Mouse (Mus musculus) G1E-ER4 (cell line): ENCODE measurements around the gene Iars2. TPM values are rescaled to one million over a fixed set of nuclear protein-coding genes. Genes with fewer than 3 reads are reported as not detected.

Experiments used
- GATA1 ChIP-seq: IDR thresholded peaks from one replicate; pipeline ENCODE4 v1.8.0; 2012; ENCODE audit warnings: low read length, inconsistent platforms
- polyA plus RNA-seq: library from polyadenylated mRNA; stranded (reverse); fragments of >175 nt; gene quantifications from 2 replicates; pipeline ENCODE4 v1.2.3, GENCODE M21; 2012

Iars2 gene
- polyA plus RNA-seq, 1 experiment = 14.0 TPM

DNA sequence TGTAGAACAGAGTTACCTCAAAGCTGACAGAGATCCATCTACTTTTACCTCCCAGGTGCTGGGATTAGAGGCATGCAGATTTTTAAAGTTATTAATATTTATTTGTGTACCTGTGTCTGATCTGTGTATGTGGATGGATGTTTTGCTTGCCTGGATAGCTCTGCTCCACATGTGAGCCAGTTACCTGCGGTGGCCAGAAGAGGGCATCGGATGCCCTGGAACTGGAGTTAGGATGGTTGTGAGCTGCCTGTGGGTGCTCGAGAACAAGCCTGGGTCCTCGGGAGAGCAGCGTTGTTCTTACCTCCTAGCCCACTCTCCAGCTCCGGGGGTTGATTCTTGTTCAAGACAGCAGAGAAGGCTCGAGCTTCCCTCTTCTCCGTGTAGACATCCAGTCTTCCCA lies 14.2 kb upstream of the Iars2 start:
- TF ChIP-seq GATA1 = no peak

GRCm38 (mm10) chr1:185342441-185342840 lies 13.2 kb upstream of the Iars2 start:
- TF ChIP-seq GATA1 = no peak

GRCm38 (mm10) chr1:185336535-185336934 lies 7.3 kb upstream of the Iars2 start:
- no peak for TF ChIP-seq GATA1

- TF ChIP-seq GATA1 = no peak
Measured at GRCm38 (mm10) chr1:185335231-185335765, 6.1 kb upstream of the Iars2 start.

GRCm38 (mm10) chr1:185334136-185334535 lies 4.9 kb upstream of the Iars2 start:
- TF ChIP-seq GATA1 = no peak

DNA sequence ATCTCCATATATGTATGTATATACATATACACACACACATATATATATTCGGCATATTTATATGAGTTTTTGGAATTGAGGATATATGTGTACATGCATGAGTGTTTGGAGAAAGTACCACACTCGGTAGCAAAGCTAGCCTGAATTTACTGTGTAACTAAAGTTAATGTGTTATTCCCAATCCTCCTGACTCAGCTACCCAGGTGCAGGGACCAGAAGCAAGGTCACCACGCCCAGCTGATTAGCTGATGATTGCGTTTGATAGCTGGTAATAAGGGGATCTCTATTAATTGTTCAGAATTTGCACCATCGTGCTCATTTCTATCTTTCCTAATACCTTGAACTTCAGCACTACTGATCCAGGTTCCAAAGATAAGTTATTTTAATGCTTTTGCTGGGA lies 4.5 kb upstream of the Iars2 start:
- TF ChIP-seq GATA1 = no peak

GRCm38 (mm10) chr1:185331983-185332430 lies 2.8 kb upstream of the Iars2 start, which contains the start of gene Bpnt1:
Gene Bpnt1 (plus strand): TSS chr1:185332149.
- TF ChIP-seq GATA1 = no peak

DNA sequence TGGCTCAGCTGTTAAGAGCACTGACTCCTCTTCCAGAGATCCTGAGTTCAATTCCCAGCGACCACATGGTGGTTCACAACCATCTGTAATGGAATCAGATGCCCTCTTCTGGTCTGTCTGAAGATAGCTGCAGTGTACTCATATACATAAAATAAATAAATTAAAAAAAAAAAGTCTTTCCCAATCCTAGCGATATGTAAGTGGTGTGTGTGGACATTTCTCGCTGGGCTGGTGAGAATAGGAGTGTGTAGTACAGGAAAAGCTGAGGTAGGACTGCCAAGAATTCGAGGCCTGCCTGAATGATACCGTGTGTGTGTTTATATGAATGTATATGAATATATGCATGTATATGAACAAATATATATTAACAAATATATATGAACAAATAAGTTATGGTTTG lies 2.2 kb upstream of the Iars2 start:
- no peak for TF ChIP-seq GATA1

- no peak for TF ChIP-seq GATA1
Measured at GRCm38 (mm10) chr1:185329851-185330250, 655 bp upstream of the Iars2 start.

GRCm38 (mm10) chr1:185315846-185316568 lies 13.2 kb downstream of the Iars2 start:
- no peak for TF ChIP-seq GATA1

GRCm38 (mm10) chr1:185314546-185314945 lies 14.7 kb downstream of the Iars2 start:
- no peak for TF ChIP-seq GATA1

- no peak for TF ChIP-seq GATA1
Measured at GRCm38 (mm10) chr1:185311949-185312348, 17.2 kb downstream of the Iars2 start.

DNA sequence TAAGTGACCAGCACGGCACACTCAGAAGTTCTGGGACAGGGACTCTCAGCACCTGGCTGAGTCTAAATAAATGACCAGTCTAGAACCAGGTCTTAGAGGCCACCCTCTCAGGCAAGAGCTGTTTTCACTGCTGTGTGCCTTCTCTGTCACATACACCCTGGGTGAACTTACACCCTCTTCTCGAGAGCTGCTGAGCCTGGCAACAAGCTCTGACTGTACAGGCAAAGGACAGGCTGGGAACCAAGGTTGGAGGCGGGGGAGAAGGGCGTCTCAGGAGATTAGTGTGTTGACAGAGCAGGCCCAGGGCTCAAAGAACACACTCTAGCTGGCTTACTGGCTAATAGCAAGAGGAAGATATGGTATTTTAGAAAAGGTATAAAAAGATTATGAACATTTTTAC lies 20.3 kb downstream of the Iars2 start:
- no peak for TF ChIP-seq GATA1

DNA sequence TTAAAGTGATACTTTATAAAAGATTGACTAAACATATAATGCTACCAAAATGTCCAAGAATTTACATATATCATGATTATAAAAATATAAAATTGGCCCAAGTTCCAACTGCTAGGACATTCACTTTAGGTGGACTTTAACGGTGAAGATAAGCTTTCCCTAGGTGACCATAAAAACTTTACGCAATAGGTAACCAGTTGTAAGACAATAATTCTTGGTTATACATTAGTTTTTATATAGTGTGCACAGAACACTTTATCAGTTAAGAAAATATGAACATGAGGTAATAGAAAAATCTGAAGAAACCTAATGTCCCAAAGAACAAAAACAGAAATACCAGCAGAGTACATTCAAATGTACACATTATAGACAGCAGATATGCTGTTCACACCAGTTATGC lies 20.9 kb downstream of the Iars2 start:
- no peak for TF ChIP-seq GATA1

DNA sequence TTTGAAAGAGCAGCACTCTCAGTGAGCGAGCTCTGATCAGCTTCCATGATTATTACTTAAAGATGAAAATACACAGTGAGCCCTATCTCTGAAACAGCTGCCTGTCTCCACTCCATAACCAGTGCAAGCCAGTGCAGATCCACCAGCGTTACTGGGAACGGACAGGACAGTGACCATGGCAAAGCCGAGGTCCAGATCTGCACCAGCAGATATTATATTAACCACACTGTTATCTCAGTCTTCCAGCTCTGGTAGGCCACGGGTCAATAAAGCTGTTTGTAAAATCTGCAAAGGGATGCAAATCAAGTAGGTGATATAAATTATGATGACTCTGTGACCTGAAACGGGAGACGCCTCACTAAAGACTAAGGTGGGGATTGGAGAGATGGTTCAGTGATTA lies 21.6 kb downstream of the Iars2 start:
- peak; percentile 28 for TF ChIP-seq GATA1

GRCm38 (mm10) chr1:185306836-185307235 lies 22.4 kb downstream of the Iars2 start:
- TF ChIP-seq GATA1 = no peak

DNA sequence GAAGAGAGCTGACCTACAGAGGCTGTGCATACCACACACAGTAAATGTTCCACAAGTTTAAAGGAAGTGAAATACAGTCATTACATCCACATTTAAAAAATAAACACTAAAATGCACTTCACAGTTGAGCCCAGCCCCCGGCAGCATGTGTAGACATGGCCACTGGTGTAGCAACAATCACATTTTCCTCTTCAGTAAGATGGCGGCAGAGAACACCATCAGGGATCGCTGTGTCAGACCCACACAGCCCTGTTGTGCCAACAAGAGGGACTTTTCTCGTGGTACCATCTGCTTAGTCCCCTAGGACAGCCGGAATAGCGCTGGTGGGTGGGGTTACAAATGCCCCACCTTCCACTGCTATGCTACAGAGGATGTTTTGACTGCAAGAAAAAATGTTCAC lies 26.4 kb downstream of the Iars2 start:
- TF ChIP-seq GATA1 = no peak
